Mouse (Mus musculus) left cerebral cortex, adult 2 months (tissue): ENCODE results near the gene Kpna3. TPM values are rescaled to one million over a fixed set of nuclear protein-coding genes. Genes with fewer than 3 reads are reported as not detected.

Source experiments
- DNase-seq, 2 experiments: peaks; one replicate each; pipeline ENCODE4 v3.0.0; 2021 to 2022; ENCODE audit warnings: low spot score in 2 of 2, mixed read lengths in 1 of 2; ENCODE audit errors: extremely low spot score in 1 of 2
- H3K27ac ChIP-seq: fragments of 200-600 bp; 2 replicates; pipeline ENCODE4 v1.8.1; 2022
- H3K4me3 ChIP-seq: fragments of 200-600 bp; 2 replicates; pipeline ENCODE4 v1.8.1; 2022
- CTCF ChIP-seq: fragments of 200-600 bp; IDR thresholded peaks from 2 replicates; pipeline ENCODE4 v1.8.1; 2022; ENCODE audit warnings: antibody characterized with exemption, mild to moderate bottlenecking, moderate library complexity
- intact Hi-C: fragments of 180-260 bp; cut with DNase I; formaldehyde crosslinking; loops from one replicate; pipeline ENCODE4 v1.15.1; 2025
- total RNA-seq, 2 experiments: library from RNA; stranded (reverse); gene quantifications; 2 replicates each; pipeline ENCODE4 v1.2.3; 2021

Kpna3 gene
- total RNA-seq, 2 experiments from 2014 or later = 66.1 to 72.7 TPM

DNA sequence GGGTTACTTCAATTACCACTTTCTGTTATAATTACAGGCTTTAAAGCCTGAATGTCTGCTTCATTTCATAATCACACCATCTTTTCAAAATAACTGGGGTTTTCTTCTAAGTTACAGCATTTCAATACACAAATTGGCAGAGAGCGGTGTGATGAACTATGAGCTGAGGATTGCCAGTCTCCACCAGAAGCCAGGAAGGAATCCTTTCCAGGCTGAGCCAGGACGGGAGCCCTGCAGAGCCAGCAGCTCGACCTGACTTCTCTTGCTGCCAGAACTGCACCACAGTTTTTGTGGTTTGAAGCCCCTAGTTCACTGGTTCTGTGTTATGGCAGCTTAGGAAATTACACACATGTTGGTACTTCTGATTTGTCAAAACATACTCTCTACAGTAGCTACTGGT is 75.0 kb downstream of the Kpna3 start:
- no peak overlapping the region for H3K4me3 ChIP-seq
- intact Hi-C loops = loop anchor here (5.0 to 10.0 kb wide), 2 partner anchors 73 to 190 kb away; partner anchors contain the start of genes Kpna3 and Spryd7
- no peak for TF ChIP-seq CTCF

GRCm38 (mm10) chr14:61363734-61364133 is 75.9 kb downstream of the Kpna3 start:
- Histone ChIP-seq H3K27ac (no peak overlapping the region), H3K4me3 (no peak overlapping the region)
- no peak for TF ChIP-seq CTCF
- intact Hi-C loops = loop anchor here (5.0 to 10.0 kb wide), 2 partner anchors 74 to 191 kb away; partner anchors contain the start of genes Kpna3 and Spryd7
- no peak for DNase-seq

More for the DNA sequence above, 75.0 kb downstream of the Kpna3 start:
- DNase-seq = no peak
- no peak overlapping the region for H3K27ac ChIP-seq

DNA sequence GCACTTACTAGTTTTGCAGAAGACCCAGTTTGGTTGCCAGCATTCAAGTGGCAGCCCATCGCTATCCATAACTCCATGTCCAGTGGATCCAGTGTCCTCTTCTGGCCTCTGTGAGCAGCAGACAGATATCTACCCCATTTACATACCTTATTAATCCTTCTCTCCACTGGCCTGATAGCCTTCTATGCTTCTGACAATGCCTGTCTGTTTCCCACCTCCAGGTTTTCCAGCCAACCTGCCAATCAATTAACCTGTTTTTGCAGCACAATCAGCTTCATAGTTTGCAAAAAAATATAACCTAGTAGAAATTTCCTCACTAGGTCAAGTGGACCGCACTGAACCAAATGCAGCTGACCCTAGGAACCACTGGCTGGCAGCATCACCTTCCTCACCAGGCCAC is 77.4 kb downstream of the Kpna3 start:
- no peak for TF ChIP-seq CTCF
- no peak for DNase-seq
- intact Hi-C loops = loop anchor here (5.0 to 10.0 kb wide), 2 partner anchors 75 to 193 kb away; partner anchors contain the start of genes Kpna3 and Spryd7
- no peak overlapping the region for H3K27ac ChIP-seq
- no peak overlapping the region for H3K4me3 ChIP-seq

- DNase-seq = no peak
- intact Hi-C loops = loop anchor here (2.0 to 10.0 kb wide), 3 partner anchors 30 to 194 kb away; partner anchors contain the start of genes Kpna3 and Spryd7
- no peak for TF ChIP-seq CTCF
- Histone ChIP-seq H3K27ac (peak overlapping the region; percentile 90; the same call in 1 of the 2 replicates), H3K4me3 (peak overlapping the region; percentile 54)
These were observed 78.6 kb downstream of the Kpna3 start for GRCm38 (mm10) chr14:61360981-61361511.

- peak within 1 kb of the TSS; percentile 90 for H3K27ac ChIP-seq
- peak; percentile 89 to 90 for DNase-seq
- TF ChIP-seq CTCF = peak; percentile 14
- peak within 1 kb of the TSS; percentile 54 for H3K4me3 ChIP-seq
- intact Hi-C loops = loop anchor here (2.0 to 10.0 kb wide), 3 partner anchors 30 to 194 kb away; partner anchors contain the start of genes Kpna3 and Spryd7
These were observed 79.3 kb downstream of the Kpna3 start, which contains the start of gene Ebpl for GRCm38 (mm10) chr14:61360131-61360980. Gene Ebpl, minus strand, starts transcription at chr14:61360439.

DNA sequence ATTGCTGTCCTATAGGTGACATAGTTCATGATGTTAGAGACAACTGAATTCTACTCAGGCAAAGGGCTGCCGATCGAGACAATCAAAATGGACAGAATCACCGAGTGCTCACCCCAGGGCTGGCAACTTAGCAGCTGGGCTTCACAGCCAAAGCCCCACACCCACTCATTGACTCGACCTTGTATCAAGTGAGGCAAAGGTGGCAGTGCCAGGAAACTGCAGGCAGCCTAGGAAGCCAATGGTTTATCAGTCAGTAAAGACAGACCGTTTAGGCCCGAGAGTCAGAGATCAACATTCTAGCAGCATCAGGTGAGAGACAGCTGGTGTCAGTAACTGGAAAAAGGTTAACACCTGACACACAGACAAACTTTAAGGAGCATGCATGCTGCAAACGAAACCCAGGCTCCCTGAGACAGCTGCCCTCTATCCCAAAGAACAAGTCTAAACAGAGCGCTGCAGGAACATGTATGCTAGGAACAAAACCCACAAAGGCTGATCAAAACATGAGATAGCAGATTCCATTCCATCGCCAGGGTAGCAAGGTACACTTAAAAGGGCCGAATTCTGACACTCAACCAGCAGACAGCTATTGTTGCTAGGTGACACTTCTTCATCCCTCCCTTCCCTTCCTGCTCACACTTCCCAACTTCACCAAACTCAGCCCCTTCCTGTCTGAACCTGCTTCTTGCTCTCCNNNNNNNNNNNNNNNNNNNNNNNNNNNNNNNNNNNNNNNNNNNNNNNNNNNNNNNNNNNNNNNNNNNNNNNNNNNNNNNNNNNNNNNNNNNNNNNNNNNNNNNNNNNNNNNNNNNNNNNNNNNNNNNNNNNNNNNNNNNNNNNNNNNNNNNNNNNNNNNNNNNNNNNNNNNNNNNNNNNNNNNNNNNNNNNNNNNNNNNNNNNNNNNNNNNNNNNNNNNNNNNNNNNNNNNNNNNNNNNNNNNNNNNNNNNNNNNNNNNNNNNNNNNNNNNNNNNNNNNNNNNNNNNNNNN is 85.1 kb downstream of the Kpna3 start:
- intact Hi-C loops = no loop called here
- no peak for DNase-seq
- no peak for TF ChIP-seq CTCF
- no peak overlapping the region for H3K4me3 ChIP-seq
- no peak overlapping the region for H3K27ac ChIP-seq

DNA sequence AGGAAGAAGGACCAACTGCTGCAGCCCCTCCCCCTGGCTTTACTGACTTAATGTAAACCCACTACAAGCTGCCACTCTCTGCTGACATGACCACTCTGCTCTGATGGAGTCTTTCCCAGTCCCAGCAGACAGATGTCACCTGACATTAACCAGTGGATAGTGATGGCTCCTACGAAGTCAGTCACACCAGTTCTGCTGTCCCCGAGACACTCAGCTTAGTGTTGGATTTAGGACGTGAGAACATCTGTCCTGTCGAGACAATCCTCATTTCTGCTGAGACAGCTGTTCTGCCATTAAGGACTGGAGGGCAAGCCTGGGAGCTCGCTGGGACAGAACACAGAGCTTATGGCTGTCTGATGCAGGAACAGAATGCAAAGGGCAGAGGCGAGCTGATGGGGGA is 88.9 kb downstream of the Kpna3 start:
- Histone ChIP-seq H3K27ac (no peak overlapping the region), H3K4me3 (no peak overlapping the region)
- TF ChIP-seq CTCF = no peak
- no peak for DNase-seq
- intact Hi-C loops = no loop called here

- H3K27ac ChIP-seq = no peak overlapping the region
- no peak overlapping the region for H3K4me3 ChIP-seq
- no peak for DNase-seq
- intact Hi-C loops = loop anchor here (5.0 kb wide), 1 partner anchor 1107 kb away; the partner anchor contains the start of gene Gucy1b2
- TF ChIP-seq CTCF = no peak
These were observed 89.8 kb downstream of the Kpna3 start for GRCm38 (mm10) chr14:61349876-61350275.

- H3K4me3 ChIP-seq = no peak overlapping the region
- DNase-seq = no peak
- intact Hi-C loops = loop anchor here (2.0 to 5.0 kb wide), 2 partner anchors 152 to 1110 kb away; partner anchors contain the start of gene Gucy1b2
- peak; percentile 66 for TF ChIP-seq CTCF
- H3K27ac ChIP-seq = no peak overlapping the region
These were observed 92.6 kb downstream of the Kpna3 start for GRCm38 (mm10) chr14:61346827-61347698.

DNA sequence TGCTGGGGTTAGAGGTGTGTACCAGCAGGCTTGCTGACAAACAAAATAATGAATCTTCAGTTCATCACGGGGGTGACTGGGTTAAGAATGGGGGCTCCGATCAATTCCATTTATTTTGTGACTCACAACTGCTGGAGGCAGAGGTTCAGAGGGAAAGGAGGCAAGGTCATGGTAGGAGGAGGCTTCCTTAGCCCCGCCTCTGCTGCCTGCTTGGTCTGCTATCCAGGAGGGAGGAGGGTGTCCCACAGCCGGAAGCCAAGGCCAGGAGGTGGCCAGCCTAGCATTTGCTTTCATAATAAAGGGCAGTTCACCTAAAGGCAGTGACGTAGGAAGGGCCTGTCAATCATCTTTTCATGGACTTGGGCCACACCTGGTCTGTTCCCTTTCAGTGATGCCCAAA is 95.1 kb downstream of the Kpna3 start:
- TF ChIP-seq CTCF = no peak
- Histone ChIP-seq H3K27ac (no peak overlapping the region), H3K4me3 (no peak overlapping the region)
- DNase-seq = no peak
- intact Hi-C loops = no loop called here
